Mouse (Mus musculus) common myeloid progenitor, adult 5-6 weeks (primary cell): Measurements from ENCODE around the gene Btbd16. TPM values are rescaled to one million over a fixed set of nuclear protein-coding genes. Genes with fewer than 3 reads are reported as not detected.

Experiments used
- ATAC-seq: replicated peaks from 2 replicates; pipeline ENCODE4 v1.8.0; 2016; ENCODE audit warnings: low read depth, mild to moderate bottlenecking, moderate TSS enrichment, inconsistent platforms; ENCODE audit not compliant: poor library complexity, severe bottlenecking
- total RNA-seq: library from RNA; stranded (forward); fragments of 200-1000, 187-1606 nt; gene quantifications from 2 replicates; pipeline ENCODE4 v1.2.3, GENCODE M21; 2017

Btbd16 gene
- 0.32 and 0.68 TPM in 2 replicates for total RNA-seq

DNA sequence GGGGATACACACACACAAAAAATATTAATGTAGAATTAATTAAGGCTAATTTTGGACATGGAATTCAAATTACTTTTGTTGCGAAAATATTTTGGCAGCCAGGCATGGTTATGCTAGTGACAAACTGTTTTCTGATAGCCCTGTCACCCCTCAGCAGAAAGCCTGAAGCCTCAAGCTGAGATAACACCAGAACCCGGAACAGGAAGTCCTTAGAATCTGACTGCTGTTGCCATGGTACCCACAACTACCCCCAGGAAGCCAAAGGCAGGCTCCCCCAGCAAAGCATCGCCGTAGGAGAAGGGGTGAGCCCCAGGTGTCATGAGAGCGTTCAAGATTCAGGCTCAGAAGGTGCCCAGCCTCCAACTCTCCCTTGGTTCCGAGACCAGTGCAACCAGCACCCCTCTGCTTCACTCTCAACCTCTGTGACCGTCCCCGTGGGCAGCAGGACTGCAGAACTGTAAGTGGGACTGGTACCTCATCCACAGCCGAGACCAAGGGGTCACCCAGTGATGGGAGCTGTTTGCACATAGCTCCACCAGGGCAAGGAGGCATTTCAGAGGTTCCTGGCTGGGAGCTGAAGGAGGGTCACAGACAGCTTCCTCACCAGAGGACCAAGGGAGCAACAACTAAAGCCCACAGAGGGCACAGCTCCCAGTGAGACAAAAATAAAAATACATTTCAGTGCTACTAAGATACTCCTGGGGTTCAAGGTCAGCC is at the start of gene Btbd16:
Btbd16 (plus strand) TSS at position 156 of the 717 bp plus-strand sequence.
- ATAC-seq: peak; percentile 78

DNA sequence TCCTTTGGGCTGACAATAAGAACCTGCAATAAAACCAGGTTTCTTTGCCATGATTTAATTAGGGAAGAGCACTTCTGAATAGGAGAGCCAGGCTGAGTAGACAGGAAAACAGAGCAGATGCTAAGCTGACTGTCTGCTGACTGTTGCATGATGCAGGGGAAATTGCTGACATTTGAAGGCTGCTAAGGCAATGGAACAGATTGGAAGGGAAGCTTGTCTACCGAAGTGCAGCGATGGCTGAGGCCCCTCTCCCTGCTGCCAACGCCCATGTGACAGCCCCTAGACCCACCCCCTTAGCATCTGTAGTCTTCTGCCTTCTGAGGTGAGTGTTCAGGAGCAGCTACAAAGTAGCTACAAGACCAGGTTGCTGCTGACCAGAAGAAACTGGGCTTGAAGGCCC is 47.7 kb upstream of the Btbd16 start:
- ATAC-seq: no peak

DNA sequence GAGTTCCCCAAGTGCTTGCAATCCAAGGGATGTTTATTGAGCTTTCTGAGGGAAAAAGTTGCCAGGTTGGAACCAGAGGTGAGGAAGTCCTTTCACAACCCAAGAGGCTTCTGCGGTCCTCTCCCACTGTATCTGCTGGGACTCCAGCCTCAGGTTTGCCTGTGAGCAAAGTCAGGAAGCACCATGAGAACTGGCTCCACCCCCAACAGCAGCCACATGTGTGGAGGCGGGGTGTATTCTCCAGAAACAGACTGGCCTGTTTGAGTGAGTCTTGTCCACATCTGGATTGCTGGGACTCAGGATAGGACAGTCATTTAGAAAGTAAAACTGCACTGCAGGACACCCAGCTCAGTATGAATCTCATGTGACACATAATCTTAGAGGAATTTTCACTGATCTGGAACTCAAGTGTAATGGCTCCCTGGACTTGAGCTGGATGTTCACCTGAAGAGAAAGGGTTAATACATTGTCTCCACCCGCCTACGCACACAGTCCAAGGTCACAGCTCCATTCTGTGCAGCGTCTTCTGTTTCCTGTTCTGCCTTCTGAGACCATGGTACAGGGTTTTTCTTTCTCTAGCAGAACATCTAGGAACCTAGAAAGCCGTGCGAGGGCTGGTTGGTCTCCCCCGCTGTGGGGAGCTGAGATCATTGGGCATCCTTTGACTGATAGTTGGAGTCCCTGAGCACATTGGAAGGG is 47.0 kb upstream of the Btbd16 start:
- no peak for ATAC-seq

DNA sequence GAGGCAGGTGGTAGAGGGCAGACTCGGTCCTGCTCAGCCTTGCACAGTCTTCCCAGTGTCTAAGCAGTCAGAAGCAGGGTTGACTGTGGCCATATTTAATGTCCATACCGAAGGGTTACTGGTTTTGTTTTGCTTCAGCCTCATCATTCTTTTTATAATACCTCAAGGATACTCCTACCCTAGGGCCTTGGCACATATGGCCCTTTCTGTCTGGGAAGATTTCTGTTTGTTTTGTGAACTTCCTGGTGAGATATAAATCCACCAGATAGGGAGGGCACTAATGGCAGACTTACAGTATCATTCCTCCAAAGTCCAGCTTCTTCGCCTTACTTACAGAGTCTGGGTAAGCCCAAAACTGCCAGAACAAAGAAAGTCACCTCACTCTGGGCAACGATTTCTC is 46.3 kb upstream of the Btbd16 start:
- no peak for ATAC-seq

- no peak for ATAC-seq
These were observed 42.1 kb upstream of the Btbd16 start for GRCm38 (mm10) chr7:130731792-130732191.

DNA sequence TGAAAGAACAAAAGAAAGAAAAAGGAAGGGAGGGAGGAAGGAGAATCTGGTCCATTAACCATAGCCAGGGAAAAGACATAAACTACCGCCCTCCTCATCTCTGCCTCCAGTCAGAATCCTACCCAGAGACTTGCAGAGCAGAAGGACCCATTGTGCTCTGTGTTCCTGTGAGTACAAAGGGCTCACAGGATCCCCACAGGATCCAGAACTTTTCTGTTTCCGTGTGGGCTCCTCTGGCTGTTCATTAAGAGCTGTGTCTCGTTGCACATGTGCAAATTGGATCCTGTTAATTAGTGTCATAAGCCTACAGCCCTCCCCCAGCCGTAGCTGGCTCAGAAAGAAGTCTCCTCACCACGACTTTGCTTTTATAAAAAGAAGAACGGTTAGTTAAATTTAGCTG is 41.0 kb upstream of the Btbd16 start:
- ATAC-seq: no peak

- no peak for ATAC-seq
These were observed 40.4 kb upstream of the Btbd16 start for GRCm38 (mm10) chr7:130733423-130733822.

DNA sequence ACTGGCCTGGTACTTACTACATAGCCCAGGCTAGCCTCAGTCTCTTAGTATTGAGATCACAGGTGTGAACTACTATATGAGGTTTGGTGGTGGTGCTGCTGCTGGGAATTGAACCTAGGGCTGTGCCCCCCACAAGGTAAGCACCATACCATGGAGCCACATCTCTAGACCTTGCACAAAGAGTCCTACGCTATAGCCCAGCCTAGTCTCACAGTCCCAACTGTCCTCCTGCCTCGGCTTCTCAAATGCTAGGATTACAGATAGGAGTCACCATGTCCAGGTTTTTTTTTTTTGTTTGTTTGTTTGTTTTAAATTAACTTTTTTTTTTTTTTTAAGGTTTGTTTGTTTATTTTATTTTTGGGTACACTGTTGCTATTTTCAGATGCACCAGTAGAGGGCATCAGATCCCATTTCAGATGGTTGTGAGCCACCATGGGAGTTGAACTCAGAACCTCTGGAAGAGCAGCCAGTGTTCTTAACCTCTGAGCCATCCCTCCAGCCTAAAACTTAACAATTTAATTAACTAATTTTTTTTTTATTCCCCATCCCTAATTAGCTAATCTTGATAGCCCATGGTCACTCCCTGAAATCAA is 39.6 kb upstream of the Btbd16 start:
- no peak for ATAC-seq

DNA sequence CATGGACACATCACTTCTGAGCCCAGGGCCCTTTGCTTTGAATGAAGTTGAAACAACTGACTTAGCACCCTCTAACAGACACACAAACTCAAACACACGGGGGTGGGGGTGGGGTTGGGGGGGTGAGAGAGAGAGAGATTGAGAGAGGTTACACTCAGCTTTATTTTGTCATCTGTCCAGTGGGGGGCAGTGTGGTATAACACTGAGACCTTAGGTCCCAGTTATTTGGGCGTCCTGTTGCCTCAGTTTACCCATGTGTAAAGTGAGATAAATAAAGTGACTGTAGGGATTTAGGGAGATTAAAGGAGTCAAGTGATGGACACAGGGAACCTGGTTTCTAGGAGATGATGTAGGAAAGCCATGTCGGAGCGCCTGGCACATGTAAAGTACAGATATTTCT is 32.8 kb upstream of the Btbd16 start:
- no peak for ATAC-seq

GRCm38 (mm10) chr7:130743239-130744025 is 30.4 kb upstream of the Btbd16 start:
- ATAC-seq: no peak

DNA sequence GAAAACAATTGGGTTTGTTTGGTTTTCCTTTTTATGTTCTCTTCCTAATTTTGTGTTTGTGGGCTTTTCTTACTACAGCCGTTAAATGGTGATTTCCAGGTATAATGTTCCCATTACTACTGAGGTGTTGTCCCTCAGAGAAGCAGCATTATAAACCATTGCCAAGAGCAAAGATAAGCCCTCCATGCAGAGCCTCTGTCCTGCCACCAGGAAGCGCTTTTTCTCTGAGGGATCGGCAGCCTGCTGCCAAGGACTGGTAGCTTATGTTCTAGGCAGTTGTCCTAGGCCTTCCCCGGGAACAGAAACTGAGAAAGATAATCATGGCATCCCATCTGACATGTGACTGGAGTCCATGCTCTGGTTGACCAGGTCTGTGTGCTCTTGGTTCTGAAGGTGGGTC is 24.7 kb upstream of the Btbd16 start:
- ATAC-seq: no peak

- no peak for ATAC-seq
These were observed 22.9 kb upstream of the Btbd16 start for GRCm38 (mm10) chr7:130750752-130751490.

DNA sequence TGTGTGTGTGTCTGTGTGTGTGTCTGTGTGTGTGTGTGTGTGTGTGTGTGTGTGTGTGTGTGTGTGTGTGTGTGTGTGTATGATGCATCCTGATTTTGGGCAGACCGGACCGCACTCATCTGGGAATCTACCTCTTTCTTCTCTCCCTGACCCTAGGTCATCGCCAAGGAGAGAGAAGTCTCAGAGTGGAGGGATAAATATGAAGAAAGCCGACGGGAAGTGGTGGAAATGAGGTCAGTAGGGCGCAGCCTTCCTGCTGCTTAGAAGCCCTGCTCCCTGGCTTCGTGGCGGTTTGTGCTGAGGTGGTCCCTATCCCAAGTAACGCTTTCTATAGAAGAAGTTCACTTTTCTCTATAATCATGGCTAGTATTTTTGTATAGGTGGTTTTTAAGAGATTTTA is 22.2 kb upstream of the Btbd16 start:
- no peak for ATAC-seq

DNA sequence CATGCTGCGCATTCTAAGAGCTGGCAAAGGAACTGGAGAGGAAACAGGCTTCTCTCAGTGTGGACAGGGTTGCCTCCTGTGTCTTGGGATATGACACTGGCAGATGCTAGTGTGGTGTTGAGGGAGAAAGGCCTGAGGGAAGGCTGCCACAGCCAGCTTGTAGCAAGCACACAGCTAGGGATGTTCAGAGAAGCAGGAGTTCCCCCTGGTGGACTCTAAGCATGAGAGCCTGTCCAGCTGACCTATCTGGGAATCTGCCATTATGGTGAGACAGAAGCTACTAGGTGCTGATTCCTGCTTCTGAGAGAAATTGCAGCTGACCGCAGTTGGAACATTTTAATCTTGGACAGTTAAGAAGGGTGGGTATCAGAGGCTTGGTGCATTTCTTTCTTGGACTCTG is 19.1 kb upstream of the Btbd16 start:
- ATAC-seq: 0 out of 2 replicates have a peak, but pooled peaks have one; percentile 33

DNA sequence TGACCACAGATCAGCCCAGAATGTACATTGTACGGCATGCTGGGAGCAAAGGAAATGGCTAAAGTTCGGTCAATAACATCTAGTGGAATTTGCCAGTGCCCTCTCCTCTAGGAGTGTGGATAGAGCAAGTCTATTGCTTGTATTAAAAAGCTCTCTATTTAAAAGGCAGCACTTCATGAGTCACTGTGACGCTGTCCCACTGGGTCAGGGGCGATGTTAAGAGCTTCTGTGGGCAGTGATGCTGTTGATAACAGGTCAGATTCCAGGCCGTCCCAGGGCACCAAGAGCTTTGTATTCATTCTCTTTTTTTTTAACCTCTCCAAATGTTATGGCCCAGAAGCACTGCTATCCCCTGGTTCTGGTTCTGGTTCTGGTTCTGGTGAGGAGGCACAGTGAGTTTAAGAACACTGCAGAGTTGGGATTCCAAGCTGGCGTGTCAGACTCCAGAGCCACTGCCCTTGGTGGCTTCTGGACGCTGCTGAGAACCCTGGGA is 17.5 kb upstream of the Btbd16 start:
- peak; percentile 15; the same call in 1 of the 2 replicates for ATAC-seq

DNA sequence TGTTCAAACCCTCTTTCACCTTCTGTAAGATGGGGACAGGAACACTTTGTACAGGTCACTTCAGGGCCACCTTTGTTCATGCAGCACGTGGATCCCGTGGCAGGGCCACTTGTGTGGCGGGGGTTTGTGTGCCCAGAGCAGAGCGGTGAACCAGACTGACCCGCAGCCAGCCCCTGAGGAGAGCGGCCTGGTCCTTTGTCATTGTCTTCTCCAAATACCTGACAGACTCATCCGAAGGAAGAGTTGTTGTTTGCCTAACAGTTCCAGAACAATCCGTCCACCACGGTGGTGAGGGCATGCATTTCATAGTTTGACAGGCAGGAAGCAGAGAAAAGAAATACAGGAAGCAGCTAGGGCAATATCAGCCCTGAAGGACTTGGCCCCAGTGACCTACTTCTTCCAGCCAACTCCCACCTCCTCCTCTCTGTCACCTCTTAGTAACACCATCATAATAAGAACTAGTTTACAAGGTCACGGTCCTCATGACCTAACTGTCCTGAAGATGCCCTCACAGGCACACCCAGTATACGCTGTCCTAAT is 16.5 kb upstream of the Btbd16 start:
- ATAC-seq: no peak

DNA sequence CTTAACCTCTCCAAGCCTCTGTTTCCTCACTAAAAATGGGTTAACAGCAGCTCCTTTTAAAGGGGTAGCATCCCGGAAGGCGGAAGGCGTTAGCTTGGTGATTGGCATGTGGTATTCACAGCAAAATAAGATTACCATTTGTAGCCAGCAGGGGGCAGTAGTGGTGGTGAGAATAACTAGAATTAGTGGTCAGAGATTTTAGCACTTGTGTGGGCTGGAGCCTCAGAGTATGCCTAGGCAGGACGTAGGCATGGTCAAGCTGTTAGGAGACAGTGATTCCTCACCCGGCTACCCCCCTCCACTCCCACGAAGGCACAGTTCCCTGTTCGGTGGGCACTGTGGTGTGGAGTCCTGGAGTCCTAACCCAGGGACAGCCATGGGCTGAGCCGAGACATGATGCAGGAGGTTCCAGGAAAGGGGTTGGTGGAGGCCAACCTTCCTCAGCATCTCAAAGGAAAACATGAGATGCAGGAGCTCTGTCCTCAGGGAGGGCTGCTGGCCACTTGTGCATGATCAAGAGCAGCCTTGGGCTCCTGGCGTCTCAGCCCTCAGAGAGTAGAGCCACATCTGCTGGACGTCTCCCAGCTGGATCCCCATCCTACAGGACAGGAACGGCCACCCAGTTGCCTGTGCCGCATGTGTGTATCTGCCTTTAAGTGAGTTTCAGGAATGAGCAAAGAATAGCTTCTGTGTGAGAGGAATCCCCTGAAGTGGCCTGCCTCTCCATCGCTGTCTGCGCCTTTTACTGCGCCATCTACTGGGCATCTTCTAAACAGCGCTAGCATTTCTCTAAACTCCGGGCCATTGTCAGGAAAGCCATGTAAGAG is 11.6 kb upstream of the Btbd16 start:
- peak; percentile 81 for ATAC-seq

DNA sequence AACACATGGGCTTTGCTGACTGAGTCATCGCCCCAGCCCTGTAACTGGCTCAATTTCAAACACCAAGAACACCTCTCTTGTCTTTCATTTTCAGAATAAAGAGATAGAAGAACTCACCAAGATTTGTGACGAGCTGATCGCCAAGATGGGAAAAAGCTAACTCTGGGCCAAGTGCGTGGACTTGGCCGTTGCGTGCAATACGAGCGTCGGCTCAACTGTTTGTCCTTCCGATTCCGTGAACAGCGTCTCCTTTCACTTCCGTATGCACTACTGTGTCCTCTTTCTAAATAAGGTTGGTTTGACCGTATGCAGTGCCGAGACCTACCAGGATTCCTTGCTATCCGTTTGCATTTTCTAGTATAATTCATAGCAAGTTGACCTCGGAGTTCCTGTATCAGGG is 9.7 kb upstream of the Btbd16 start:
- no peak for ATAC-seq
